Mouse (Mus musculus): ENCODE data around the gene Cdh13. TPM values are rescaled to one million over a fixed set of nuclear protein-coding genes. Genes with fewer than 3 reads are reported as not detected.

The Cdh13 gene
- polyA plus RNA-seq, 1 experiment from 2014 or later, result 5.6 TPM

- WGBS, result 30% methylated on average over 11 of the region's 11 CpGs
Measured at GRCm38 (mm10) chr8:119258642-119259041, 975.1 kb downstream of the Cdh13 start.

GRCm38 (mm10) chr8:119263750-119264149 is 980.2 kb downstream of the Cdh13 start:
- H3K27me3 ChIP-seq (replicated peaks; ENCODE audit: control insufficient read depth, insufficient read depth, low read length), result no peaks in the 10 kb centered on the region
- ATAC-seq, result no peak
- 74% methylated on average over 7 of the region's 7 CpGs for WGBS
- H3K4me3 ChIP-seq (ENCODE audit: low read depth, low read length), result no peak overlapping the region
- no peaks in the 10 kb centered on the region for H3K9me3 ChIP-seq (ENCODE audit: control insufficient read depth)
- no peak overlapping the region for H3K9ac ChIP-seq (ENCODE audit: low read depth, low read length)
- H3K4me1 ChIP-seq (replicated peaks; ENCODE audit: control insufficient read depth, insufficient read depth, low read length), result no peaks in the 10 kb centered on the region
- TF ChIP-seq CTCF (IDR thresholded peaks at IDR 0.05; ENCODE audit: low read depth), result no peak
- no peaks in the 10 kb centered on the region for H3K36me3 ChIP-seq (ENCODE audit: control insufficient read depth, insufficient read depth)
- no peak overlapping the region for H3K27ac ChIP-seq (ENCODE audit: low read depth, low read length)
- H3K4me2 ChIP-seq (replicated peaks; ENCODE audit: low read depth), result no peak overlapping the region

More at GRCm38 (mm10) chr8:119258642-119259041, 975.1 kb downstream of the Cdh13 start:
- no peak for ATAC-seq
- Histone ChIP-seq H3K4me3 (ENCODE audit: low read depth, low read length) (no peak overlapping the region), H3K36me3 (ENCODE audit: control insufficient read depth, insufficient read depth) (no peaks in the 10 kb centered on the region), H3K4me2 (replicated peaks; ENCODE audit: low read depth) (no peak overlapping the region), H3K9me3 (ENCODE audit: control insufficient read depth) (no peaks in the 10 kb centered on the region), H3K9ac (ENCODE audit: low read depth, low read length) (no peak overlapping the region), H3K27me3 (replicated peaks; ENCODE audit: control insufficient read depth, insufficient read depth, low read length) (no peaks in the 10 kb centered on the region), H3K4me1 (replicated peaks; ENCODE audit: control insufficient read depth, insufficient read depth, low read length) (no peaks in the 10 kb centered on the region), H3K27ac (ENCODE audit: low read depth, low read length) (no peak overlapping the region)
- no peak for TF ChIP-seq CTCF (IDR thresholded peaks at IDR 0.05; ENCODE audit: low read depth)

DNA sequence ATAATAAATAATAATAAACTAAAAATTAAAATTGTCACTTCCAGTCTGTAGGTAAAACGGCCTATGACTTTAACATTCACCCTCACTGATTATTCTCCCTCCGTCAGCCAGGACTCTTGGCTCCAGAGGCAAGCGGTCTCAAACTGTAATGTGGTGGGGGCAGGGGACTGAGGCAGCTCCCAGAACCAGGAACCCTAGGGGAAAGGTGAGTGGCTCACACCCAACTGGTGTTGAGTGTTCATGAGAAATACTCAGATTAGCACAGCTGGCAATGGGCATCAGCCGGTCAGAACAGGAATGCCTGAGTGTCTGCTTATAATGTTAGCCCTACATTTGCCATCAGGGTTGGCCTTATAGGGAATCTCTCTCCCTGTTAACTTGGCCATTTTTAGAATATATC is 982.8 kb downstream of the Cdh13 start:
- Histone ChIP-seq H3K9me3 (ENCODE audit: control insufficient read depth) (no peaks in the 10 kb centered on the region), H3K4me1 (replicated peaks; ENCODE audit: control insufficient read depth, insufficient read depth, low read length) (no peaks in the 10 kb centered on the region), H3K27me3 (replicated peaks; ENCODE audit: control insufficient read depth, insufficient read depth, low read length) (no peaks in the 10 kb centered on the region), H3K4me3 (ENCODE audit: low read depth, low read length) (no peak overlapping the region), H3K27ac (ENCODE audit: low read depth, low read length) (no peak overlapping the region), H3K9ac (ENCODE audit: low read depth, low read length) (no peak overlapping the region), H3K36me3 (ENCODE audit: control insufficient read depth, insufficient read depth) (no peaks in the 10 kb centered on the region), H3K4me2 (replicated peaks; ENCODE audit: low read depth) (no peak overlapping the region)
- 82% methylated on average over 4 of the region's 4 CpGs for WGBS
- TF ChIP-seq CTCF (IDR thresholded peaks at IDR 0.05; ENCODE audit: low read depth), result no peak
- ATAC-seq, result no peak

- Histone ChIP-seq H3K4me1 (replicated peaks; ENCODE audit: control insufficient read depth, insufficient read depth, low read length) (no peaks in the 10 kb centered on the region), H3K4me3 (ENCODE audit: low read depth, low read length) (no peak overlapping the region), H3K27me3 (replicated peaks; ENCODE audit: control insufficient read depth, insufficient read depth, low read length) (no peaks in the 10 kb centered on the region), H3K9me3 (ENCODE audit: control insufficient read depth) (no peaks in the 10 kb centered on the region), H3K27ac (ENCODE audit: low read depth, low read length) (no peak overlapping the region), H3K4me2 (replicated peaks; ENCODE audit: low read depth) (no peak overlapping the region), H3K9ac (ENCODE audit: low read depth, low read length) (no peak overlapping the region), H3K36me3 (ENCODE audit: control insufficient read depth, insufficient read depth) (no peaks in the 10 kb centered on the region)
- 80% methylated on average over 3 of the region's 3 CpGs for WGBS
- ATAC-seq, result no peak
- no peak for TF ChIP-seq CTCF (IDR thresholded peaks at IDR 0.05; ENCODE audit: low read depth)
Measured at GRCm38 (mm10) chr8:119269576-119269975, 986.0 kb downstream of the Cdh13 start.

DNA sequence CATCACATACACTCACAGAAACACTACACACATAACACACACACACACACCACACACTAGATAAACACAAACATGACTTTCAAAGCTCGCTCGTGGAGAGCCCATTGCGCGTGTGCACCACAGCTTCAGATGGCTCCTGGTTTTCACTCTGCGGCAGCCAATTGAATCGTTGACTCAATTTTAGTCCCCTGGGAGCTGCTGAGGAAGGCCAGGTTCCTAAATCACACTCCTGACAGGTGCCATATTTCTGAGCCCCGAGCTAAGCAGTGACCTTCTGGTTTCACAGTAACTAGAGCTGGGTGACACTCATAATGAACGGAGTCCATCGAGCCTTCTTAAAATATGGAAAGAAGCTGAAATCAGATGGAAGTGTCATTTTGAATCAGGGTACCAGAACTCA is 986.8 kb downstream of the Cdh13 start:
- H3K4me1 ChIP-seq (replicated peaks; ENCODE audit: control insufficient read depth, insufficient read depth, low read length), result no peaks in the 10 kb centered on the region
- no peak overlapping the region for H3K9ac ChIP-seq (ENCODE audit: low read depth, low read length)

GRCm38 (mm10) chr8:119272891-119273290 is 989.4 kb downstream of the Cdh13 start:
- no peak for ATAC-seq
- Histone ChIP-seq H3K4me3 (ENCODE audit: low read depth, low read length) (no peak overlapping the region), H3K9ac (ENCODE audit: low read depth, low read length) (no peak overlapping the region), H3K4me1 (replicated peaks; ENCODE audit: control insufficient read depth, insufficient read depth, low read length) (no peaks in the 10 kb centered on the region), H3K27me3 (replicated peaks; ENCODE audit: control insufficient read depth, insufficient read depth, low read length) (no peaks in the 10 kb centered on the region), H3K9me3 (ENCODE audit: control insufficient read depth) (no peaks in the 10 kb centered on the region), H3K4me2 (replicated peaks; ENCODE audit: low read depth) (no peak overlapping the region), H3K27ac (ENCODE audit: low read depth, low read length) (no peak overlapping the region), H3K36me3 (ENCODE audit: control insufficient read depth, insufficient read depth) (no peaks in the 10 kb centered on the region)
- no peak for TF ChIP-seq CTCF (IDR thresholded peaks at IDR 0.05; ENCODE audit: low read depth)
- 67% methylated on average over 8 of the region's 8 CpGs for WGBS

More for the DNA sequence above, 986.8 kb downstream of the Cdh13 start:
- H3K9me3 ChIP-seq (ENCODE audit: control insufficient read depth), result no peaks in the 10 kb centered on the region
- H3K36me3 ChIP-seq (ENCODE audit: control insufficient read depth, insufficient read depth), result no peaks in the 10 kb centered on the region
- no peak overlapping the region for H3K27ac ChIP-seq (ENCODE audit: low read depth, low read length)
- WGBS, result 85% methylated on average over 9 of the region's 9 CpGs
- no peaks in the 10 kb centered on the region for H3K27me3 ChIP-seq (replicated peaks; ENCODE audit: control insufficient read depth, insufficient read depth, low read length)
- no peak for TF ChIP-seq CTCF (IDR thresholded peaks at IDR 0.05; ENCODE audit: low read depth)
- no peak overlapping the region for H3K4me3 ChIP-seq (ENCODE audit: low read depth, low read length)
- H3K4me2 ChIP-seq (replicated peaks; ENCODE audit: low read depth), result no peak overlapping the region
- no peak for ATAC-seq

DNA sequence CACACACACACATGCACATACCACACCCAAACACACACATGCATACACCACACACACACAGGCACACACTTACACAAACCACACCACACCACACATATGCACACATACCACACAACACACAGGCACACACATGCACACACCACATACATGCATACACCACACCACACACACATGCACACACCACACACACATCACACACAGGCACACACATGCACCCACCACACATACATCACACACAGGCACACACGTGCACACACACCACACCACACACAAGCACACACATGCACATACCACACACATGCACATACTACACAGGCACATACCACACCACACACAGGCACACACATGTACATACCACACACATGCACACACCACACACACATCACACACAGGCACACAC is 991.9 kb downstream of the Cdh13 start:
- WGBS, result 84% methylated on average over 1 of the region's 1 CpGs

More for the DNA sequence above, 991.9 kb downstream of the Cdh13 start:
- Histone ChIP-seq H3K4me1 (replicated peaks; ENCODE audit: control insufficient read depth, insufficient read depth, low read length) (no peaks in the 10 kb centered on the region), H3K9ac (ENCODE audit: low read depth, low read length) (no peak overlapping the region), H3K27ac (ENCODE audit: low read depth, low read length) (no peak overlapping the region), H3K9me3 (ENCODE audit: control insufficient read depth) (no peaks in the 10 kb centered on the region), H3K36me3 (ENCODE audit: control insufficient read depth, insufficient read depth) (no peaks in the 10 kb centered on the region), H3K4me3 (ENCODE audit: low read depth, low read length) (no peak overlapping the region), H3K27me3 (replicated peaks; ENCODE audit: control insufficient read depth, insufficient read depth, low read length) (no peaks in the 10 kb centered on the region), H3K4me2 (replicated peaks; ENCODE audit: low read depth) (no peak overlapping the region)
- no peak for ATAC-seq
- no peak for TF ChIP-seq CTCF (IDR thresholded peaks at IDR 0.05; ENCODE audit: low read depth)
